Mouse (Mus musculus): ENCODE data around the gene Gys1. TPM values are rescaled to one million over a fixed set of nuclear protein-coding genes. Genes with fewer than 3 reads are reported as not detected.

The Gys1 gene
- polyA plus RNA-seq, 2 experiments = 35.8 to 44.1 TPM

- no peak for TF ChIP-seq POLR2A (IDR thresholded peaks at IDR 0.05; ENCODE audit: borderline replicate concordance, extremely low read depth, insufficient read depth, insufficient read length)
- Histone ChIP-seq H3K36me3 (ENCODE audit: control insufficient read depth, insufficient read depth, low read length) (peaks cover 62% of the 10 kb centered on the region), H3K4me1 (ENCODE audit: control insufficient read depth, insufficient read depth, low read length) (peaks cover 20% of the 10 kb centered on the region), H3K27me3 (ENCODE audit: control insufficient read depth, insufficient read depth, low read length) (no peaks in the 10 kb centered on the region), H3K9ac (ENCODE audit: low read depth, low read length, severe bottlenecking) (no peak overlapping the region), H3K27ac (replicated peaks; ENCODE audit: low read depth, low read length) (no peak overlapping the region), H3K4me2 (replicated peaks; ENCODE audit: low read depth, low read length, severe bottlenecking) (no peak overlapping the region), H3K4me3 (replicated peaks; ENCODE audit: low read length) (no peak overlapping the region), H3K9me3 (ENCODE audit: control insufficient read depth, low read length) (no peaks in the 10 kb centered on the region)
- DNase-seq (ENCODE audit: low spot score) = no peak
- ATAC-seq (ENCODE audit: low FRiP score, low read depth) = no peak
- WGBS = 90% methylated on average over 15 of the region's 15 CpGs
Observed at GRCm38 (mm10) chr7:45454971-45455370, 20.3 kb downstream of the Gys1 start.

- Histone ChIP-seq H3K27ac (replicated peaks; ENCODE audit: low read depth, low read length) (no peak overlapping the region), H3K4me1 (ENCODE audit: control insufficient read depth, insufficient read depth, low read length) (peaks cover 31% of the 10 kb centered on the region), H3K36me3 (ENCODE audit: control insufficient read depth, insufficient read depth, low read length) (peaks cover 62% of the 10 kb centered on the region), H3K4me3 (replicated peaks; ENCODE audit: low read length) (no peak overlapping the region), H3K9ac (ENCODE audit: low read depth, low read length, severe bottlenecking) (0 out of 2 replicates have a peak overlapping the region, but pooled peaks have one; percentile 67), H3K9me3 (ENCODE audit: control insufficient read depth, low read length) (no peaks in the 10 kb centered on the region), H3K27me3 (ENCODE audit: control insufficient read depth, insufficient read depth, low read length) (no peaks in the 10 kb centered on the region), H3K4me2 (replicated peaks; ENCODE audit: low read depth, low read length, severe bottlenecking) (0 out of 2 replicates have a peak overlapping the region, but pooled peaks have one; percentile 83)
- ATAC-seq (ENCODE audit: low FRiP score, low read depth) (no peak), DNase-seq (ENCODE audit: low spot score) (no peak)
- WGBS = 67% methylated on average over 13 of the region's 13 CpGs
- no peak for TF ChIP-seq POLR2A (IDR thresholded peaks at IDR 0.05; ENCODE audit: borderline replicate concordance, extremely low read depth, insufficient read depth, insufficient read length)
Observed at GRCm38 (mm10) chr7:45455932-45456696, 21.5 kb downstream of the Gys1 start.

GRCm38 (mm10) chr7:45456721-45457203 lies 22.1 kb downstream of the Gys1 start:
- H3K4me2 ChIP-seq (replicated peaks; ENCODE audit: low read depth, low read length, severe bottlenecking) = peak overlapping the region; percentile 83; the same call in 1 of the 2 replicates
- TF ChIP-seq POLR2A (IDR thresholded peaks at IDR 0.05; ENCODE audit: borderline replicate concordance, extremely low read depth, insufficient read depth, insufficient read length) = no peak
- DNase-seq (ENCODE audit: low spot score) (no peak), ATAC-seq (ENCODE audit: low FRiP score, low read depth) (no peak)
- 0 out of 2 replicates have a peak overlapping the region, but pooled peaks have one; percentile 26 for H3K27ac ChIP-seq (replicated peaks; ENCODE audit: low read depth, low read length)
- 0 out of 2 replicates have a peak overlapping the region, but pooled peaks have one; percentile 67 for H3K9ac ChIP-seq (ENCODE audit: low read depth, low read length, severe bottlenecking)
- H3K36me3 ChIP-seq (ENCODE audit: control insufficient read depth, insufficient read depth, low read length) = peaks cover 64% of the 10 kb centered on the region
- H3K4me1 ChIP-seq (ENCODE audit: control insufficient read depth, insufficient read depth, low read length) = peaks cover 32% of the 10 kb centered on the region
- no peaks in the 10 kb centered on the region for H3K27me3 ChIP-seq (ENCODE audit: control insufficient read depth, insufficient read depth, low read length)
- H3K9me3 ChIP-seq (ENCODE audit: control insufficient read depth, low read length) = no peaks in the 10 kb centered on the region
- peak overlapping the region; percentile 73; the same call in 1 of the 2 replicates for H3K4me3 ChIP-seq (replicated peaks; ENCODE audit: low read length)
- 50% methylated on average over 9 of the region's 9 CpGs for WGBS

- Histone ChIP-seq H3K36me3 (ENCODE audit: control insufficient read depth, insufficient read depth, low read length) (peaks cover 64% of the 10 kb centered on the region), H3K9ac (ENCODE audit: low read depth, low read length, severe bottlenecking) (peak overlapping the region; percentile 67), H3K4me2 (replicated peaks; ENCODE audit: low read depth, low read length, severe bottlenecking) (peak overlapping the region; percentile 83), H3K27me3 (ENCODE audit: control insufficient read depth, insufficient read depth, low read length) (no peaks in the 10 kb centered on the region), H3K4me3 (replicated peaks; ENCODE audit: low read length) (peak overlapping the region; percentile 73), H3K27ac (replicated peaks; ENCODE audit: low read depth, low read length) (peak overlapping the region; percentile 26; the same call in 1 of the 2 replicates), H3K9me3 (ENCODE audit: control insufficient read depth, low read length) (no peaks in the 10 kb centered on the region), H3K4me1 (ENCODE audit: control insufficient read depth, insufficient read depth, low read length) (peaks cover 32% of the 10 kb centered on the region)
- TF ChIP-seq POLR2A (IDR thresholded peaks at IDR 0.05; ENCODE audit: borderline replicate concordance, extremely low read depth, insufficient read depth, insufficient read length) = no peak
- WGBS = 71% methylated on average over 10 of the region's 10 CpGs
- no peak for ATAC-seq (ENCODE audit: low FRiP score, low read depth)
- DNase-seq (ENCODE audit: low spot score) = no peak
Observed at GRCm38 (mm10) chr7:45457204-45458060, 22.8 kb downstream of the Gys1 start.

Data from limb, embryonic 14.5 days (tissue).